Mouse (Mus musculus): ENCODE results near the gene Fyn.
A peak's percentile ranks its signal among the peaks of the same experiment; 100 is the strongest.

Gene Fyn

GRCm38 (mm10) chr10:39543258-39543770 lies 174.7 kb downstream of the Fyn start:
- DNase-seq: no peak

DNA sequence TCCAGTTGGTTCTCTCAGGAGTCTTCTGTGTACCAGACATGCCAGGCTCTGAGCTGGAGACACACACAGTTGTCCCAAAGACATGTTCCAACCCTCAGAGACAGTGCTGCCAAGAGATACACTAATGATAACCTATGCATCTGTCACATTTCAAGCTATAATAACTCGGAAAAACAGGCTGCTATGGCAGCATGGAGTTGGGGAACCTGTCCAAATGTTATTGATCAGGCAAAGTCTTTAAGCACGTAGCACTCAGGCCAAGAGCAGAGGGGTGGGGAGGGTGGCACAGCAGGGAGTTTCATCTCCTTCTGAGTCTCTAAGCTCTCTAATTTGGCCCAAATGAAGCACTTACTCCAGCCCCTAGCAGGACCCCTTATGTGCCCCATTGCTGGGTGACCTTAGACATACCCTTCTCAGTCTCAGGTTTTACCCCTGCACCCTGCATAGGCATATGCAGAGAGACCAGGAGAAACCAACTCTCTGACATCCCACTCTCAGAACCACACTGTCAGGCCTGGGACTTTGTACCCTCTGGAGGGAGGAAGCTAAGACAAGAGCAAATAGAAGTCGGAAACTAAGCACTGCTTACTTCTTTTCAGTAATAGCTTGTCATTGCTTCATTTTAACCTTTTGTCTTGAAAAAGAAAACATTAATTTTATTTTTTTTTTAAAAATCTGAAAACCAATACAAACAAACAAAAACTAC lies 178.9 kb downstream of the Fyn start:
- DNase-seq: no peak

- DNase-seq: no peak
Observed at GRCm38 (mm10) chr10:39550791-39551190, 182.1 kb downstream of the Fyn start.

DNA sequence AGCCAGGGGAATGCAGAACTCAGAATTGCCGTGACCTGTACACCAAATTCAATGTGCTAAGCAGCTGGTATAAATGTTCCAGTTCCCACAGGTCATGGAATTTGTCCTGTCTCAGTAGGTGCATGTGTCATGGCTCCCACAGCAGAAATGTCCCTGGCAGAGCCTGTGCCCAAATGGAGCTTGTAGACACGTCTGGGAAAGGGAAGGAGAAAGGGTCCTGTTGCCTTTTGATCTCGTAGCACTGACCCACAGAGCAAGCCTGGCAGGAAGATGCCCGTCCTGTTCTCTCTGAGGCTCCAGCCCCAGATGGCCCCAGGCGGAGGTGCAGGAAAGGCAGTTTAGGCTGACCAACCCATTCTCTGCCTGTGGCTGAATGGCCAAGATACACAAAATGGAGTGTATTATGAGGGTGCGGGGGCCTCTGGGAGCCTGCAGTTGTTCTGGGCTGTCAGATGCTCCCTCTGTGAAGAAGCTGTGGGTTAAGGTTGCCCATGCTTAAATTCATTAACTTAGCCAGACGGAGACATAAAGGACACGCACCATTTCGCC lies 183.1 kb downstream of the Fyn start:
- DNase-seq: no peak

GRCm38 (mm10) chr10:39552351-39552814 lies 183.7 kb downstream of the Fyn start:
- DNase-seq: no peak

GRCm38 (mm10) chr10:39552903-39553302 lies 184.2 kb downstream of the Fyn start:
- no peak for DNase-seq

DNA sequence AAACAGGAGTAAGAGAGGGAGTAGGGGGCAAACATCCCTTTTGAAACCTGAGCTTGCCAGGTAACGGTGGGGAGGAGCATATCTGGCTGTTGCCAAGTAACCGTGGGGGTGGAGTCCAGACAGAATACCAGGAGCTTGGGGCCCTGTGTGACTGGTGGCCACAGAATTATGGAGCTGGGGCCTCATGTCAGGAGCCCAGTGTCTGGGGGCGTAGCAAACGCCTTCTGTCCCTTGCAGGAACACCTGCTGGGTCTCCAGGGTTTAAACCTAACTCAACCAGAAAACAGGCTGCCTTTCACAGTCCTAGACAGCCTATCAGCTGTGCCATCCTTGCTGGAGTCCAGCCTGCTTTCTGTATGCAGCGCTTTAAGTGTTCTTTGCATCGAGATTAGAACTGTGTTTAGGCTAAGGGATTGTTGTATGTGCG lies 186.6 kb downstream of the Fyn start:
- no peak for DNase-seq

DNA sequence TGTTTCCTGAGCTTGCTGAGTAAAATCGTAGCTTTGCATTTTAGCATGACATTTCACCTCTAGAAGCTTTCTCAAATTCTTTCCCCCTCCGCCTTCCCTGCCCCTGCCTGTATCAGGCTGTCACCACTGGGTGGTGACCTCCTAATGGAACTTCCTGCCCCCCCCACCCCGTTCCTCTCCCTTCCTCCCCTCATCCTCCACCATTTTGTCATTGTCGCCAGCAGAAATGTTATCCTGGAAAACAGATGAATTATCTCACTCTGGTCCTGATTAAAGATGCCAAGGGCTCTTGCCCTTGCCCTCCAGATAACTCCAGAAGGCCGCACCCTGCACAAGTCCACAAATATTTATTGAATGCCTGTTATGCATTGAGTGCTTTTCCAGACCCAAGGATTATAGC lies 187.1 kb downstream of the Fyn start:
- no peak for DNase-seq

- DNase-seq: no peak
Observed at GRCm38 (mm10) chr10:39557360-39557759, 188.7 kb downstream of the Fyn start.

GRCm38 (mm10) chr10:39557851-39558250 lies 189.2 kb downstream of the Fyn start:
- peak; percentile 62 for DNase-seq

DNA sequence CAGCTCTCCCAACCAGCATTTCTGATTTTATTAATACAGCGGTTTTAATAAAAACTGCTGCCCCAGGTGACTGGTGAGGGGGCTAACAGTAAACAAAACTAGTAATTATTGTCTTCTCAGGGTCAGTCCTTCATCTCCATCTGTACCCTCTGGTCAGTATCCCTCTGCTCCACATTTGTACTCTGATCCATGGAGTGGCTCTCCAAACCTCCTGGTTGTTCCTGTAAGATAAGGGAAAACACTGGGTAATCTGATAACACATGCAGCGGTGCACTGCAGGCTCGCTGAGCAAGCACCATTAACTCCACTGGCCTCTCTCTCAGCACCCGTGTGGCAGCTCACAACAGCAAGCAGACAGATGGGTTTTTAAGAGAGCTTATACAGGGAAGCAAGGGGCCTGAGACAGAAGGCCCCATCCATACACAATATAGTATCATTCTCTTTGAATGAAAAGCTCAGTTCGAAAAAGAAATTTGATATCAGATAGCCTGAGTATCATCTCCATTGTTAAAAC lies 189.9 kb downstream of the Fyn start:
- DNase-seq: no peak

DNA sequence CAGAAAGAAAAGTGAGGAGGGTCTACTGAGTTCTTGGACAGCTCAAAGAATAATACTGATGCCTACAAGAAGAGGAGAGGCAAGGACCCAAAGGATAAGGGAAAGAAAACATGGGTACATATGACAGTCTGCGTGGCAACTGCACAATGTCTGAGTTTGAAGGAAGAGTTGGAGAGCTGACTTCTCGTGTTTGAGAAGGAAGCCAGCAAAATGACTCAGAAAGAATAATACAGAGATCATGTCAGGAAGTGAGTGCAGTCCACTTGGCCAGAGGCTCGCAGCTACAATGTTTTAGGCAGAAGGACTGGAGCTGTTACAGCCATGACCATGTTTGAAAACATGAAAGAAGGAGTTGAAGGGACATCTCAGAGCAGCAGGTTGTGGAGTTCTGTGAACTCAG lies 190.7 kb downstream of the Fyn start:
- DNase-seq: no peak

- no peak for DNase-seq
Observed at GRCm38 (mm10) chr10:39562383-39562782, 193.7 kb downstream of the Fyn start.

- no peak for DNase-seq
Observed at GRCm38 (mm10) chr10:39563552-39564223, 195.0 kb downstream of the Fyn start.

DNA sequence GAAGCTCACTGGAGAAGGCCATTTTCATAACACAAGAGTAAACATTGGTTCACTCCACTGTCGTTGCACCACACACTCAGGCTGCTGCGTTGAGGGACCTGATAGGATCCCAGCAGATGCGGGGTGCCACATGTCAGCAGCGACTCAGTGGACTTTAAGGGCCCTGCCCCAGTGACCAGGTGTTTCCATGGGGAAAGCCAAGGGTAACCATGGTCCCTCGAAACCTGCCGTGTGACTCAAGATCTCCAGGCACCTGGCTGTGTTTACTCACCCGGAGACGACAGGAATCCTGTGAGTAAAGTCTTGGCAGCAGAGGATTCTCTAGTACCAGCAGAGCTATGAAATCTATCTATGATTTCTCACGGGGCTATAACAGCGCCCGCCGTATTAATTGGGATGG lies 198.2 kb downstream of the Fyn start:
- no peak for DNase-seq

DNA sequence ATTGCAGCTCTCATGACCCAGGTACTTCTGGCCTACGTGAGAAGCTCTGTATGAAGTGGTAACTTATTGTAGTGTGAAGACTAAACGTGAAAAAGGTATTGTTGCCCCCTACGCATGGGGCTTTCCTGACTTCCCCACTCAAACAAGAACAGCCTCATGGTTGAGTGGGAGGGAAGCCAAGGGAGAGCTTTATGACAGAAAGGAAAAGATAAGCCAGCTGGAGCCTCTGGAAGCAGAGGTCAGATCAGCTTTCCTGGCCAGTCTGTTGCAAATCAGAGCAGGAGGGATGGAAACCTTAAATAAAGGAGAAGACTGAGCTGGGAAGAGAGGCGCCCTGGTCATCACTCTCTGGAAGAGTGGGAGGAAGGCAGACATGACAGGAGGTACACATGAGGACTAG lies 200.3 kb downstream of the Fyn start:
- DNase-seq: no peak

- no peak for DNase-seq
Observed at GRCm38 (mm10) chr10:39571011-39571410, 202.4 kb downstream of the Fyn start.

GRCm38 (mm10) chr10:39572050-39572671 lies 203.5 kb downstream of the Fyn start:
- no peak for DNase-seq

DNA sequence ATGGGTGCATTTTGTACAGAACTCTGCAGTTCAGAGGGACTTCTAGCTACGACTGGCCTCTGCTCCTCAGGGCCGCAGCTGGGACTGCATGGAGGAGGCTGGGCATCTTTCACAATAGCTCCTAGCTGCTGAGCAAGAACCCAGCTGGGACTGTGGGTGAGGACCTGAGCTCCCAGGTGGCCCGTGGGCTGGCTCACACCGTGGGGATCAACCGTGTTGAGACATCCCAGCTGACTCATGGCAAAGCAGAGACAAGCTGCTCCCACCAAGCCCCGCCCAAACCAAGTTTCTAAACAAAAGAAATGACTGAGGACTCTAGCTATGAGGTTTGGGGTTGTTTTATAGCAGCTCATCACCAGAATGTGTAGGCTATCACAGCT lies 204.0 kb downstream of the Fyn start:
- DNase-seq: no peak

DNA sequence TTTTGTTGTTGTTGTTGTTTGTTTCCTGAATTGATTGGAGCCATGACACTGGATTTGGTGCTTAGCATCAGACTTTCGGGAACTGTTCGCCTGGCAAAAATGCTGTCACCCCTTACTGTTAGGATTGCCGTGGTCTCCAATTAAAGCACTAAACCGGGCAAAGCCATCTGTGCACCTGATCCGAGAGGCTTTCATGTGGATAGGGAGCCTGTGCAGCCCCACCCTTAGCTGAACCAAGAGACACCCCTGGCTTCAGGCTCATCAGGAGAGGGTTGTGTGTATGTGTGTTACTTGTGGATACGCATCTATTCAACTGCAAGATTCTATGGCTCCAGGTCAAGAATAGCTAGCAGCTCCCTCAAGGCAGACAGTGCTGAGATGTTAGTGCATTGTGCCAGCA lies 207.8 kb downstream of the Fyn start:
- DNase-seq: no peak

GRCm38 (mm10) chr10:39580477-39580876 lies 211.8 kb downstream of the Fyn start:
- no peak for DNase-seq

- DNase-seq: no peak
Observed at GRCm38 (mm10) chr10:39582385-39582784, 213.7 kb downstream of the Fyn start.

GRCm38 (mm10) chr10:39583718-39584117 lies 215.1 kb downstream of the Fyn start:
- DNase-seq: no peak

Data from kidney, adult 11 months (tissue).